Mouse (Mus musculus) embryo, embryonic 10.5 days (tissue): ENCODE measurements at regions not wholly inside any gene's neighbourhood (a gene's known extent, or its start where the extent isn't known, plus 50 kb on each side); places are given as distances from the start of the nearest gene placed in this dataset.
"Not testable (repeated sequence)": the region's sequence is repeated elsewhere in the genome, so short reads cannot be mapped to it uniquely, and the experiment has no call there.

Experiments used
- DNase-seq: peaks from one replicate; pipeline ENCODE4 v3.0.0-alpha.2; 2015; ENCODE audit warnings: low spot score

GRCm38 (mm10) chr12:46636888-46637287 lies 181.8 kb downstream of the Nova1 start:
- no peak for DNase-seq

- peak; percentile 72 for DNase-seq
Measured at GRCm38 (mm10) chr12:46635125-46635772, 183.5 kb downstream of the Nova1 start.

DNA sequence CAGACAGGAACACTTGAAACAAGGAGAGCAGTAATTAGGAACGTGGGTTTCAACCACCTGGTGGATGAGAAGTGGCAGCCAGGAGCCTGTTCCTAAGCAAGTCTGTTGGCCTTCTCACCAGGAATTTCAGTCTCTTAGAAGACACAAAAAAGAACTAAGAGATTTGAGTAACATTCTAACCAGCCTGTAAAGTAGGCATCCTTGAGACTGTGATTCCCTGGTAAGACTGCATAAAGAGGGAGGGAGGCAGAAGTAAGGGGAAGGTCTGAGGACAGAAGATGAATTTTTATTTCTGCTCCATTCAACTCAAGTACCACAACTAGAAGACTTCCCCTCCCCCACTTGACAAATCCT lies 184.0 kb downstream of the Nova1 start:
- no peak for DNase-seq

GRCm38 (mm10) chr12:46632384-46632783 lies 186.3 kb downstream of the Nova1 start:
- not testable (repeated sequence) for DNase-seq

DNA sequence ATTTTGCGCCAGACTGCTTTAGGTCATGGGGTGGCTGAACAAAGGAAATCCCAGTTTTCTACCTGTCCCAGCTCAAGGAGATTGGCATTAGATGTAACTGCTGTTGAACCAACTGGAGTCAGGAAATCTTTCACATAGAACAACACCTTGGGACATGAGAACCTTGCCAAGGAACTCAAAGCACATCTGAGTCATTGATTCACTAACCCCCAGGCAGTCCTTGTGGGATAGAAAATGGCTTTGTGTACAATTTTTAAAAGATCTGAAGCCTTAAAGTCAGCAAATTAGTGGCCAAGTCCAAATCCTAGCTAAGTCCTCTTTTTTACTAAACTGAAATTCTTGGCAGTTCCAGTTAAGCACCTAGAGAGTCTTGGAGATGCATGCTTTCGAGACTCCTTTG lies 191.4 kb downstream of the Nova1 start:
- no peak for DNase-seq

GRCm38 (mm10) chr12:46611439-46611838 lies 207.3 kb downstream of the Nova1 start:
- no peak for DNase-seq

DNA sequence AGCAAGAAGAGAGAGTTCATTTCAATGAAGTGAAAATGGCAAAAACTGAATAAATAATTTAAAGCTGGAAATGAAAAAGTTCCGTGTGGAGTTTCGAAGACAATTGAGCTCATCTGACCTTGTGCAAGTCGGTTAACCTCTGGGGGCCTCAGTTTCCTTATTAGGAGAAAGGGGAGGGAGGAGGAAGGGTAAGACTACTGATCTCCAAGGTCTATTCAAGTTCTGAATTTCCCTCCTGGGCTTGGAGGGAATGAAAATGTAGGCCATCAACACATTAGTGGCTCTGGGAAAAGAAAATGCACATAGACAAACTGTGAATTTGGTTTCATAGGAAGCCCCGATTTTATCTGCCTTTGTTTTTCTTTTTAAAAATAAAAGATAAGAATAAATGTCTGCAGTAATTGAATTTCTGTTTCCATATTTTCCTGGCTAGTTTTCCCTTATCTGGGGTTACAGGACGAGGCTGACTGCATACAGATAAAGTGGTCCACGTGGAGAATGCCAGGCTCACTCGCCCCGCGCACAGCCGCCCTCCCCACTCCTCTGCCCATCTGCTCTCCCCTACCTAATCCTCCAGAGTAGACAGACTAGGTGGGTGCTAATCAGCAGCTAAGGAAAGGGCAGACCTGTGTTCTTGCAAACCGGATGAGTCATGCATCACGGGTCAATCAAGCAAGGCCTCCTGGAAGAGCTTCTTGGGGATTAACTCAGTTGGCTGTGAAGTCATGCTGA lies 209.0 kb downstream of the Nova1 start:
- no peak for DNase-seq

DNA sequence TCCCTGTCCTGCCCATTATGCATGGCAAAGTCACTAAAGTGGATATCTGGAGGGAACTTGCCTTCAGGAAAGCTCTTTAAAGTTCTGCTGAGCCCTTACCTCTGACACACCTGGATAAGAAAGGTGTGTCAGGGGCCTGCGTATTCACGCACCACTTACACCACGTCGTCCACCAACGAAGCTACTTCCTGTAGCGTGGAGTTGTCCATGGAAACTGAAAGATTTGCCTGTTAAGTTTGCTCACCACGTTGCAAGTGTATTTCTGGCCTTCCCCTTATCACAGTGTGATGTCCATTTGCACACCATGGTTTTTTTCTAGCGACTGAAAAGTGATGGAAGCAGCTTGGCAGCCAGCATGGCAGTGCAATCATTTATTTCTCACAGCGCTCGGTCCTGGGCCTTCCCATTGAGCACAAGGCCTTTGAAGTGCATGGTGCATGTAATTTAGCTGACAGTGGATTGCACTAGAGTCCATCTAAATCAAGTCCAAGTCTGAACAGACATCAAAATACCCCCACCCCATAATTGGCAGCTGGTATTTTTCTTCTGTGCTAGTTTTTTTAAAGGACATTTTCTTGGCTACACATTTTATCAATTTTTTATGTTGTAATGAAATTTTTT lies 210.3 kb downstream of the Nova1 start:
- DNase-seq, result peak; percentile 36

DNA sequence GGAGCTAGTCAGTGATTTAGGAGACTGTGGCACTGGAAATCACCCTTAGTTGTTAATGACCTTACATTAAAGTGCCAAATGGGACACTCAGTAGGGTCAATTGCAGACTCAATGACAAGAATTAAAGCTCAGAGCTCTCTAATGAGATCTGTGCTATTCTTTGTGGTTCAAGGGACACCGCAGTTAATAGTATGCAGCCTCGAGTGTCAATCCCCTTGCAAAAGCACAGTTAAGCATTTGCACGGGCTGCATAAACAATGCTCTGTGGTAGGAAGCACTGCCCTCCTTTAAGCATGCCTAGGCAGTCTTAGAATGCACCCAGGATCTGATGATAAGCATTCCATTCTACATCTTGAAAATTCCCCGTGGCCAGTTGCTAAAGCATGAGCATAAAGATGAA lies 221.5 kb downstream of the Nova1 start:
- peak; percentile 18 for DNase-seq

DNA sequence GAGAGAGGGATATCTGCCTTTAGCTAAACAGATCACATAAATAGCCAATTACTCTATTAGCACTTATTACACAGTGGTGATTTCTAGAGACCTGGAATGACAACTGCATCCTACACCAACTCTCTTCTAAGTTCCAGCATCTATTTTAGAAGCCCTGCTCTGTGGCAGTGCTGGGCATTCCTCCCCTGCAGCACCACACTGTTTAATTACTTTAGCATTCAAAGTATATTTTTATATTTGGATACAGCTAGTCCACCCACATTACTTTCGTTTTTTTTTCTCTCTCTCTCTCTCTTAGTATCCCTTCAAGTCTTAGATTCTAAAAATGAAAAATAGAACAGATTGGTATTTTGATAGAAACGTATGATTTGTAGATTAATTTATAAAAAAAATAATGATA lies 250.1 kb downstream of the Nova1 start:
- DNase-seq, result no peak

DNA sequence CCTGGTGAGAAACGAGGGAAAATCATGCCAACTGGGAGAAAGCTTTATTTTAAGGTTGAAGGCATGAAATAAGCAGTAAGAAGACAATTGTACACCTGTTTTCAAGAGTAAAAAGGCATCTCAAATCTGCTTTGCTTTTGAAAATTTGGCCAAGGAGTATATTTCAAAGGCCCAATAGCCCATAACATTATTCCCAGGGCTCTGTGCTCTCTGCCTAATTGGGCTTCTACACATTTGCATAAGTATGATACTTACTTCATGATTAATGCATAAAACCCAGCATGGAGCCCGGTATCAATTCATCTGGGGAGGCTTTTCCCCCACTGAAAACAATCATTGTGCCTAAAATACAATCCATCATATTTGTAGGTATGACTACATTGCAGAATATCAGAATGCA lies 252.4 kb downstream of the Nova1 start:
- no peak for DNase-seq

- peak; percentile 43 for DNase-seq
Measured at GRCm38 (mm10) chr12:46520942-46521341, 297.8 kb downstream of the Nova1 start.

- no peak for DNase-seq
Measured at GRCm38 (mm10) chr12:46507829-46508228, 310.9 kb downstream of the Nova1 start.

GRCm38 (mm10) chr12:46492465-46492864 lies 326.3 kb downstream of the Nova1 start:
- DNase-seq, result peak; percentile 5

DNA sequence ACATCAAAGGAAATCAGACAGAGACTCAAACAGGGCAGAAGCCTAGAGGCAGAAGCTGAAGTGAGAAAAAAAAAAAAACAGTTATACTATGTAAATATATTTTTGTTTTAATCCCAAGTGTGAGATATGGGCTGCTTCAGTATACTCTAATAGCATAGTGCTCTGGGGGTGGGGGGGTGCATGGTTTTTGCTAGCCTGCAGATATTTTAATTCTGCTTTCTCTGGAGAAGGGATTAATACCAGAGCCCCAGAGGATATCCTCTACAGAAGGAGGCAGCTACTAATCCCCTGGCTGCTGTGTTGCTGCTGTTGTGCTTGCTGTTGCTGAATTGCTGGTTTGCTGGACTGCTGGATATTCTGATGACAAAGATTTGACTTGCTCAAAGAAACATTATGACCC lies 367.8 kb downstream of the Nova1 start:
- no peak for DNase-seq

GRCm38 (mm10) chr12:46444644-46445313 lies 373.9 kb downstream of the Nova1 start:
- no peak for DNase-seq

- no peak for DNase-seq
Measured at GRCm38 (mm10) chr12:46419591-46419990, 399.1 kb downstream of the Nova1 start.

DNA sequence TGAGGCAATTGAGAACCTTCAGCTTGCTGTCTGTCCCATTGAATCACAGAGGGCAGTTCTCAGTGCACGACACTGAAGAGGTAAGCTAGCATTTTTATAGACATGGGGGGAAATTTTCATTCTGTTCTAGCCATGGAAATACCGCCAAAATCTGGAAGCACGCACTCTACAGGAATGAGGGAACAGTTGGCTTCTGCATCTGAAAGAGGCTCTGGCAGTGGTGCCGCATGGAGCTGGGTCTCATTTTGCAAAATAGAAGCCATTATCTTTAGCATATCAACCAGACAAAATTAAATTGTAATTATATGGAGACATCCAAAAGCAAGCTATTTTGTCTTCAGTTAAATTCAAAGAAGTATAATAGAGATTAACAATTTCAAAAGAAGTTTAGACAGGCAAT lies 399.7 kb downstream of the Nova1 start:
- DNase-seq, result no peak

DNA sequence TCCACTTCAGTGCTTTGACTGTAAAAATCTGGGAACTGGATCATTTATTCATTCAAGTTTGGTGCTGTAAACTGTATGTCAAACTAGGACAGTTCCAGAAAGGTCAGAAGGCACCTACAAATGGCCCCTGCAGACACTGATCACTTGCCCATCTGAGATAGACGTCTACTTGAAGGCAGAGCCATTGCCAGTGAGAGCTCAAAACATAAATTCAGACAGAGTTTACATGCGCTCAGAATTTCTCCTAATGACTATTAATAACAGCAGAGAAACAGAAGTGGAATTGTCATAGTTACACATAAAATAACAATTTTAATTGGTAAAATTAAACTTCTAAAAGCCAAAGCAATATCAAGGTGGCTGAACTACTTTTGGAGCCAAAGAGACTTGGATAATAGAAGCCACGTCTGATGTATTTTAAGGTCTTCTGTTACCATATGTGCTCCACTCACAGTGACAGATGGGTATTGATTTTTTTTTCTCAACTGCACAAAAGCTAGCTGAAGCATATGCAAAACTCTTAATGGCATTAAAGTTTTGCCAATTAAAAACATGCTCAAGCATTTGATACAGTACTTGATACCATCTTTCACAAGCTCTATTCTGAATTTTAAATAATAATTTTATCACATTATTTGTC lies 401.8 kb downstream of the Nova1 start:
- DNase-seq, result no peak

GRCm38 (mm10) chr12:46416250-46416649 lies 402.5 kb downstream of the Nova1 start:
- no peak for DNase-seq

DNA sequence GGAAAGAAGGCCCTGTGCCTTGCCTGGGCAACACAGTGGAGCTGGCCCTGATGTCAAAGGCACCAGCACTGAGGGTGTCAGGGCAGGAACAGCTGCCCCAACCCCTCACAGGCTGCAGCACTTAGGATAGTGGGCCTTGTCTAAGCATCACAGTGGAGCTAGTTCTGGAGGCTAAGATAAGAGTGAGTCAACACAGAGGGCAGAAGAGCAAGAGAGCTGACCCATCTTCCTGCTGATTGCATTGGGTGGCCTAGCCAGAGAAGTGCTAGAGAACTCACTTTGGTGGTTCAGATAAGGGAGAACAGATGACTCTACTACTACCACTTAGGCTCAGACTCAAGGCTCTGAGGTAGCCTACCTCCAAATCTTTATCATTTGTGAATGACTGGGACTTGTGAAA lies 413.1 kb downstream of the Nova1 start:
- DNase-seq, result no peak

DNA sequence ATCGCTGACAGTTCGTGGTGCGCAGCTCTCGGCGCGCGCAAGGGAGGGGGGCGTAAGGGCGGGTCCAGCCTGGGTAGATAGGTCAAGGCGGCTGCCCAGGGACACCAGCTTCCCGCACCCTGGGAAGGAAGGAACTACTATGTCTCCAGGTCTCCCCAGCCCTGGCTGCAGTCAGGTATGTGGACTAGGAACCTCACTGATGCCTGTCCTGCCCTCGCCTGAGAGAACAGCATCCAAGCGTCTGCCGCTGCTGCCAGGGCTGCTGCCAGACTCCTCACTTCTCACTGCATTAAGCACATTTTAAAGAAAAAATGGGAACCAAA lies 419.1 kb downstream of the Nova1 start:
- peak; percentile 50 for DNase-seq
